Mouse (Mus musculus): ENCODE measurements around the gene Palm. TPM values are rescaled to one million over a fixed set of nuclear protein-coding genes. Genes with fewer than 3 reads are reported as not detected.

Palm gene
- total and polyA plus RNA-seq, 2 experiments from 2014 or later = 156 to 242 TPM

GRCm38 (mm10) chr10:79765228-79765745, 28.1 kb upstream of the Palm start:
- Histone ChIP-seq H3K36me3 (ENCODE audit: insufficient read depth, low read length) (peaks cover 19% of the 10 kb centered on the region), H3K27ac (no peak overlapping the region), H3K4me3 (ENCODE audit: low read length) (peak overlapping the region; percentile 92), H3K9me3 (ENCODE audit: low read length) (no peaks in the 10 kb centered on the region), H3K4me1 (ENCODE audit: insufficient read depth, low read length) (peaks cover 17% of the 10 kb centered on the region), H3K9ac (replicated peaks; ENCODE audit: low read length) (peak overlapping the region; percentile 93), H3K27me3 (ENCODE audit: insufficient read depth, low read length) (no peaks in the 10 kb centered on the region), H3K4me2 (ENCODE audit: low read depth, low read length) (peak overlapping the region; percentile 70)
- TF ChIP-seq CTCF (IDR thresholded peaks at IDR 0.05; ENCODE audit: low read depth) = no peak
- WGBS = 59% methylated on average over 2 of the region's 2 CpGs
- ATAC-seq (no peak), DNase-seq (ENCODE audit: low spot score) (no peak)

DNA sequence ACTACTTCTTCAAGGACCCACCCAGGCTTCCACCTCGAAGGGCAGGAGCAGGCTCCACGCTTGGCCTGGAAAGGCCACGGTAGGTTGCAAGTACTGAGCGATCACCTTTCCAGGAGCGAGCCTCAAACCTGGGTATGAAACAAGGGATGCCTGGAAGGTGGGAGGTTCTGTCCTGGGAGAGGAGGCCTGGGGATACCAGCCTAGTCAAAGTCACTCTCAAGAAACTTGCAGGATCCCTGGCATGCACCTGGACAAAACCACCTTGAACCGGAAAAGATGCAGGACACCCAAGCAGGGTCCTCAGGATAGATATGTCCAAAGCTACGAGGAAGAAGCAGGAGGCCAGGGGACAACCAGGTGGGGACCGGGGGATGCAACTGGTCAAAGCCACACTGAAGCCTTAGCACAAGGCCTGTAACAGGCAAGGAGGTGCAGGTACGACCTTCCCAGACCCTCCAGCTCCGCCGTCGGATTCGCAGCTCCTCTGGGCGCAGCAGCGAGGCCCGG, 27.3 kb upstream of the Palm start:
- TF ChIP-seq CTCF (IDR thresholded peaks at IDR 0.05; ENCODE audit: low read depth) = no peak
- Histone ChIP-seq H3K27ac (peak overlapping the region; percentile 95), H3K9ac (replicated peaks; ENCODE audit: low read length) (peak overlapping the region; percentile 93), H3K4me2 (ENCODE audit: low read depth, low read length) (peak overlapping the region; percentile 70), H3K36me3 (ENCODE audit: insufficient read depth, low read length) (peaks cover 11% of the 10 kb centered on the region), H3K4me3 (ENCODE audit: low read length) (peak overlapping the region; percentile 92), H3K27me3 (ENCODE audit: insufficient read depth, low read length) (no peaks in the 10 kb centered on the region), H3K4me1 (ENCODE audit: insufficient read depth, low read length) (peaks cover 17% of the 10 kb centered on the region), H3K9me3 (ENCODE audit: low read length) (no peaks in the 10 kb centered on the region)
- WGBS = 11% methylated on average over 15 of the region's 16 CpGs
- ATAC-seq (peak; percentile 0; the same call in 1 of the 2 replicates), DNase-seq (ENCODE audit: low spot score) (no peak)

- Histone ChIP-seq H3K36me3 (ENCODE audit: insufficient read depth, low read length) (peaks cover 4% of the 10 kb centered on the region; the same call in 1 of the 2 replicates), H3K4me1 (ENCODE audit: insufficient read depth, low read length) (peaks cover 17% of the 10 kb centered on the region), H3K27me3 (ENCODE audit: insufficient read depth, low read length) (no peaks in the 10 kb centered on the region), H3K4me2 (ENCODE audit: low read depth, low read length) (peak within 1 kb of the TSS; percentile 70), H3K27ac (peak within 1 kb of the TSS; percentile 95), H3K4me3 (ENCODE audit: low read length) (peak within 1 kb of the TSS; percentile 92), H3K9me3 (ENCODE audit: low read length) (no peaks in the 10 kb centered on the region), H3K9ac (replicated peaks; ENCODE audit: low read length) (peak within 1 kb of the TSS; percentile 93)
- no peak for TF ChIP-seq CTCF (IDR thresholded peaks at IDR 0.05; ENCODE audit: low read depth)
- DNase-seq (ENCODE audit: low spot score) = peak; percentile 98
- peak; percentile 93 for ATAC-seq
- WGBS = under 1% methylated on average over 101 of the region's 101 CpGs
Measured at GRCm38 (mm10) chr10:79766508-79767325, 26.7 kb upstream of the Palm start, which contains the start of gene Rnf126. Gene Rnf126 (minus strand): TSS chr10:79766952.

DNA sequence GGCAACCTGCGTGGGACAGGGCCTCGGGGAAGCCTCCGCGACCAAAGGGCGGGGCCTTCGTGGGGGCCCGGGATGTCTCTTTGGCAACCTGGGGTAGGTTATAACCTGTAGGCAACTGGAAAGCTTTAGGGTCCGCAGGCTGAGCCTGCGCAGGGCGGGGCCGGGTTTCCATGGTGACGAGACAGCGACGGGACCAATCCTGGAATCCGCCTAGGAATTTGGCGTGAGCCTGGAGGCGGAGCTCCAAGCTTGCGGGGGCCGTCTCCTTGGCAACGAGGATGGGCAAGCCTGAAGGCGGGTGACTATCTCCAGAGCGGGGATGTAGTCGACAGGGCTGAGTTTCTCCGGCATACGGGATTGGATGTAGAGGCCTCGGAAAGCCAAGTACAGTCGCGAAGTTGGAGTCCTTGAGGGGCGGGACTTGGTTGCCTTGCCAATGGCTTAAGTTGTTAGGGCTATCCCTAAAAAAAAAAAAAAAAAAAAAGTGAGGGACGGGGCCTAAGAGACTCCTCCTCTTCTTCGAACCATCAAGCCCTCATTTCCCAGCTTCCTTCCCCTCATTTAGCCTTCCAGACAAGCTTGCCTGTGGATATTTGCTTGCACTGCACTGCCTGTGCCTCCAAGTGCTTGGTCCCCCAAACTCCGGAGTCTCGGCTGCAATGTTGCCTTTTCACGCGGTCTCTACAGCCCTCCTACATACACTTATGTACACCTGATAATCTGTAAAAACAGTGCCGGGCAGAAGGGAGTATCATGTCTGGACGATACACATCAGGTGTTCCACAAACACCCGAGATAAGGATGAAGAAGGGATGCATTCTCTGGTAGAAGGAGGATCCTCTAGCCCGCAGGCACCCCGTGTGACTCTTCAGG, 25.8 kb upstream of the Palm start:
- H3K4me1 ChIP-seq (ENCODE audit: insufficient read depth, low read length) = peaks cover 17% of the 10 kb centered on the region
- H3K9me3 ChIP-seq (ENCODE audit: low read length) = no peaks in the 10 kb centered on the region
- 10% methylated on average over 40 of the region's 40 CpGs for WGBS
- no peaks in the 10 kb centered on the region for H3K27me3 ChIP-seq (ENCODE audit: insufficient read depth, low read length)
- H3K4me2 ChIP-seq (ENCODE audit: low read depth, low read length) = peak overlapping the region; percentile 70
- peak overlapping the region; percentile 93 for H3K9ac ChIP-seq (replicated peaks; ENCODE audit: low read length)
- DNase-seq (ENCODE audit: low spot score) = peak; percentile 98
- no peaks in the 10 kb centered on the region for H3K36me3 ChIP-seq (ENCODE audit: insufficient read depth, low read length)
- peak; percentile 86 for ATAC-seq
- H3K4me3 ChIP-seq (ENCODE audit: low read length) = peak overlapping the region; percentile 92
- TF ChIP-seq CTCF (IDR thresholded peaks at IDR 0.05; ENCODE audit: low read depth) = no peak
- peak overlapping the region; percentile 95 for H3K27ac ChIP-seq

GRCm38 (mm10) chr10:79768400-79768799, 25.0 kb upstream of the Palm start:
- no peak overlapping the region for H3K4me3 ChIP-seq (ENCODE audit: low read length)
- peak; percentile 82 for DNase-seq (ENCODE audit: low spot score)
- no peaks in the 10 kb centered on the region for H3K9me3 ChIP-seq (ENCODE audit: low read length)
- 0 out of 2 replicates have a peak overlapping the region, but pooled peaks have one; percentile 95 for H3K27ac ChIP-seq
- no peak for ATAC-seq
- TF ChIP-seq CTCF (IDR thresholded peaks at IDR 0.05; ENCODE audit: low read depth) = peak; percentile 98
- H3K36me3 ChIP-seq (ENCODE audit: insufficient read depth, low read length) = no peaks in the 10 kb centered on the region
- peaks cover 17% of the 10 kb centered on the region for H3K4me1 ChIP-seq (ENCODE audit: insufficient read depth, low read length)
- H3K9ac ChIP-seq (replicated peaks; ENCODE audit: low read length) = no peak overlapping the region
- H3K4me2 ChIP-seq (ENCODE audit: low read depth, low read length) = peak overlapping the region; percentile 70
- WGBS = 1% methylated on average over 5 of the region's 5 CpGs
- H3K27me3 ChIP-seq (ENCODE audit: insufficient read depth, low read length) = no peaks in the 10 kb centered on the region

- no peaks in the 10 kb centered on the region for H3K9me3 ChIP-seq (ENCODE audit: low read length)
- H3K9ac ChIP-seq (replicated peaks; ENCODE audit: low read length) = no peak overlapping the region
- DNase-seq (ENCODE audit: low spot score) (no peak), ATAC-seq (no peak)
- H3K4me3 ChIP-seq (ENCODE audit: low read length) = no peak overlapping the region
- 34% methylated on average over 4 of the region's 4 CpGs for WGBS
- H3K36me3 ChIP-seq (ENCODE audit: insufficient read depth, low read length) = no peaks in the 10 kb centered on the region
- H3K27ac ChIP-seq = no peak overlapping the region
- TF ChIP-seq CTCF (IDR thresholded peaks at IDR 0.05; ENCODE audit: low read depth) = no peak
- peaks cover 17% of the 10 kb centered on the region for H3K4me1 ChIP-seq (ENCODE audit: insufficient read depth, low read length)
- no peak overlapping the region for H3K4me2 ChIP-seq (ENCODE audit: low read depth, low read length)
- no peaks in the 10 kb centered on the region for H3K27me3 ChIP-seq (ENCODE audit: insufficient read depth, low read length)
Measured at GRCm38 (mm10) chr10:79769329-79769728, 24.0 kb upstream of the Palm start.
